In genomic region chr10:127755770-127756468, GRCm38 (mm10) we compare ENCODE assay signal across 10 mouse cellular contexts. TPM values are rescaled to one million over a fixed set of nuclear protein-coding genes. Genes with fewer than 3 reads are reported as not detected.
A peak's percentile ranks its signal among the peaks of the same experiment; 100 is the strongest.
DNase-seq lines count a peak whose midpoint lies in the region; ATAC-seq lines count a peak whose summit lies in the region.
"Had no signal": no experiment of that assay in that cellular context is flagged by ENCODE, and none has a peak within 500 bp of the region (broad histone marks: within the 10 kb centered on the region; RNA-seq: fewer than 3 reads in every experiment).

No protein-coding gene starts in this region.

- ATAC-seq in heart, embryonic 16.5 days (replicated peaks; ENCODE audit: extremely low read depth, insufficient read depth, low FRiP score), result peak; percentile 64
- no peak for ATAC-seq in midbrain, embryonic 11.5 days (ENCODE audit: low FRiP score)
- no peak for ATAC-seq in CD4-positive, CD25-positive, alpha-beta regulatory T cell, adult 4 months

- peak overlapping the region; percentile 57 for H3K4me2 ChIP-seq in heart, embryonic 16.5 days (ENCODE audit: low read depth, low read length)
- peak overlapping the region; percentile 19; the same call in 1 of the 2 replicates for H3K4me2 ChIP-seq in midbrain, embryonic 11.5 days

- H3K36me3 ChIP-seq in heart, embryonic 16.5 days (ENCODE audit: control insufficient read depth, insufficient read depth), result no peaks in the 10 kb centered on the region
- no peaks in the 10 kb centered on the region for H3K36me3 ChIP-seq in limb, embryonic 10.5 days
- H3K36me3 ChIP-seq in midbrain, embryonic 11.5 days (ENCODE audit: control insufficient read depth, insufficient read depth, low read length), result no peaks in the 10 kb centered on the region
- H3K36me3 ChIP-seq: G1E had no signal

- H3K4me3 ChIP-seq in heart, embryonic 16.5 days (ENCODE audit: low read length), result peak overlapping the region; percentile 34
- H3K4me3 ChIP-seq in limb, embryonic 10.5 days, result peak overlapping the region; percentile 23; the same call in 1 of the 2 replicates
- H3K4me3 ChIP-seq in midbrain, embryonic 11.5 days (ENCODE audit: low read depth, low read length), result no peak overlapping the region

- no peaks in the 10 kb centered on the region for H3K9me3 ChIP-seq in heart, embryonic 16.5 days (replicated peaks; ENCODE audit: control insufficient read depth, low read length)
- H3K9me3 ChIP-seq in limb, embryonic 10.5 days (replicated peaks), result no peaks in the 10 kb centered on the region
- no peaks in the 10 kb centered on the region for H3K9me3 ChIP-seq in midbrain, embryonic 11.5 days (ENCODE audit: control insufficient read depth, low read length)
- H3K9me3 ChIP-seq: G1E had no signal

- peak overlapping the region; percentile 42 for H3K9ac ChIP-seq in heart, embryonic 16.5 days (ENCODE audit: low read length)
- no peak overlapping the region for H3K9ac ChIP-seq in midbrain, embryonic 11.5 days (ENCODE audit: low read length)

- H3K27me3 ChIP-seq in heart, embryonic 16.5 days (ENCODE audit: control insufficient read depth, insufficient read depth, low read length), result no peaks in the 10 kb centered on the region
- H3K27me3 ChIP-seq in limb, embryonic 10.5 days (ENCODE audit: low read depth, poor library complexity, severe bottlenecking), result no peaks in the 10 kb centered on the region
- no peaks in the 10 kb centered on the region for H3K27me3 ChIP-seq in midbrain, embryonic 11.5 days (ENCODE audit: control insufficient read depth, insufficient read depth, low read length)

- 22% methylated on average over 17 of the region's 18 CpGs for WGBS in heart, embryonic 16.5 days
- 43% methylated on average over 18 of the region's 18 CpGs for WGBS in limb, embryonic 10.5 days
- WGBS in midbrain, embryonic 11.5 days, result 58% methylated on average over 17 of the region's 18 CpGs

- peak; percentile 8 for DNase-seq in kidney, adult 11 months
- no peak for DNase-seq in kidney, adult 9 months
- DNase-seq in limb, embryonic 10.5 days (ENCODE audit: low spot score), result no peak
- DNase-seq in midbrain, embryonic 11.5 days (ENCODE audit: low spot score, missing footprints), result no peak
- no peak for DNase-seq in layer of hippocampus, postnatal 25 days (ENCODE audit: extremely low spot score in 1 of 2, low spot score in 1 of 2)
- DNase-seq in thymus, postnatal 36 days, result no peak

- H3K4me1 ChIP-seq in heart, embryonic 16.5 days (ENCODE audit: control insufficient read depth, insufficient read depth, low read length), result peaks cover 2% of the 10 kb centered on the region; the same call in 1 of the 2 replicates
- 0 out of 2 replicates have a peak, but pooled peaks cover 5% of the 10 kb centered on the region for H3K4me1 ChIP-seq in limb, embryonic 10.5 days
- no peaks in the 10 kb centered on the region for H3K4me1 ChIP-seq in midbrain, embryonic 11.5 days (ENCODE audit: control insufficient read depth, insufficient read depth, low read length)

- H3K27ac ChIP-seq in heart, embryonic 16.5 days (ENCODE audit: low read length), result peak overlapping the region; percentile 81
- H3K27ac ChIP-seq in limb, embryonic 10.5 days, result no peak overlapping the region
- no peak overlapping the region for H3K27ac ChIP-seq in midbrain, embryonic 11.5 days (ENCODE audit: low read depth, low read length)

RNA-seq across cellular contexts. Expression of gene Rdh1, which starts 3.6 kb away (rescaled TPM):
- polyA plus RNA-seq in heart, embryonic 16.5 days (2015; fragmentation: Nextera tagmentation; extraction: Ambion mirVana), result not detected in 2 replicates
- polyA plus RNA-seq in limb, embryonic 10.5 days (2016; fragmentation: Nextera tagmentation; extraction: Ambion mirVana), result not detected in 2 replicates
- not detected in 2 replicates for polyA plus RNA-seq in midbrain, embryonic 11.5 days (2014; fragmentation: Nextera tagmentation; extraction: Ambion mirVana)
- polyA plus RNA-seq in CD4-positive, CD25-positive, alpha-beta regulatory T cell, adult 4 months (2017; shearing (Covaris generic)), result under 1 TPM in 1 of 2 experiments, not detected in 1; 0.27 TPM
- total RNA-seq in layer of hippocampus, postnatal 25 days (2021), result under 1 TPM; 0.12 to 0.14 TPM
- polyA plus RNA-seq: G1E had no signal

RNA-seq across cellular contexts. Expression of gene Rdh16f1, which starts 3.7 kb away (rescaled TPM):
- not detected in 2 replicates for polyA plus RNA-seq in heart, embryonic 16.5 days (2015; fragmentation: Nextera tagmentation; extraction: Ambion mirVana)
- not detected in 2 replicates for polyA plus RNA-seq in limb, embryonic 10.5 days (2016; fragmentation: Nextera tagmentation; extraction: Ambion mirVana)
- not detected in 2 replicates for polyA plus RNA-seq in midbrain, embryonic 11.5 days (2014; fragmentation: Nextera tagmentation; extraction: Ambion mirVana)
- polyA plus RNA-seq in CD4-positive, CD25-positive, alpha-beta regulatory T cell, adult 4 months (2017; shearing (Covaris generic)), result under 1 TPM in 1 of 2 experiments, not detected in 1; 0.40 TPM
- under 1 TPM in 1 of 2 experiments, not detected in 1; 0.42 TPM for total RNA-seq in layer of hippocampus, postnatal 25 days (2021)
- total RNA-seq: G1E; gastrocnemius, postnatal 36 days had no signal
- polyA plus RNA-seq: G1E had no signal

RNA-seq across cellular contexts. Expression of gene Gpr182, which starts 4.4 kb away (rescaled TPM):
- polyA plus RNA-seq in heart, embryonic 16.5 days (2015; fragmentation: Nextera tagmentation; extraction: Ambion mirVana), result 16.1 and 19.0 TPM in 2 replicates
- 0.50 and 0.51 TPM in 2 replicates for polyA plus RNA-seq in limb, embryonic 10.5 days (2016; fragmentation: Nextera tagmentation; extraction: Ambion mirVana)
- 0.21 and 0.30 TPM in 2 replicates for polyA plus RNA-seq in midbrain, embryonic 11.5 days (2014; fragmentation: Nextera tagmentation; extraction: Ambion mirVana)
- polyA plus RNA-seq in CD4-positive, CD25-positive, alpha-beta regulatory T cell, adult 4 months (2017; shearing (Covaris generic)), result under 1 TPM in 1 of 2 experiments, not detected in 1; 0.29 TPM
- 1 to 10 TPM in 1 of 2 experiments, under 1 TPM in 1; 0.74 to 1.4 TPM for total RNA-seq in layer of hippocampus, postnatal 25 days (2021)
- total RNA-seq: G1E had no signal
- polyA plus RNA-seq: G1E had no signal

RNA-seq across cellular contexts. Expression of gene Zbtb39, which starts 16.6 kb away (rescaled TPM):
- polyA plus RNA-seq in heart, embryonic 16.5 days (2015; fragmentation: Nextera tagmentation; extraction: Ambion mirVana), result 1.4 and 1.6 TPM in 2 replicates
- 5.1 and 5.5 TPM in 2 replicates for polyA plus RNA-seq in limb, embryonic 10.5 days (2016; fragmentation: Nextera tagmentation; extraction: Ambion mirVana)
- 7.5 and 7.6 TPM in 2 replicates for polyA plus RNA-seq in midbrain, embryonic 11.5 days (2014; fragmentation: Nextera tagmentation; extraction: Ambion mirVana)
- under 1 TPM; 0.57 to 0.81 TPM for polyA plus RNA-seq in CD4-positive, CD25-positive, alpha-beta regulatory T cell, adult 4 months (2017; shearing (Covaris generic))
- 10 to 100 TPM in 1 of 2 experiments, 1 to 10 TPM in 1; 9.9 to 10.1 TPM for total RNA-seq in layer of hippocampus, postnatal 25 days (2021)

RNA-seq across cellular contexts. Expression of gene Rdh9, which starts 20.3 kb away (rescaled TPM):
- polyA plus RNA-seq in heart, embryonic 16.5 days (2015; fragmentation: Nextera tagmentation; extraction: Ambion mirVana), result 0.09 and 0.24 TPM in 2 replicates
- polyA plus RNA-seq in limb, embryonic 10.5 days (2016; fragmentation: Nextera tagmentation; extraction: Ambion mirVana), result 0.06 and 0.13 TPM in 2 replicates
- 0.10 and 0.15 TPM in 2 replicates for polyA plus RNA-seq in midbrain, embryonic 11.5 days (2014; fragmentation: Nextera tagmentation; extraction: Ambion mirVana)
- 1 to 10 TPM in 1 of 2 experiments, not detected in 1; 1.5 TPM for polyA plus RNA-seq in CD4-positive, CD25-positive, alpha-beta regulatory T cell, adult 4 months (2017; shearing (Covaris generic))
- under 1 TPM in 1 of 2 experiments, not detected in 1; 0.47 TPM for total RNA-seq in layer of hippocampus, postnatal 25 days (2021)
- polyA plus RNA-seq: G1E had no signal

Comparison
In these comparisons a context has a peak if more than half of its experiments do, and no peak if none do; other contexts are left out.
1. RNA of gene Gpr182, which starts 4.4 kb away (polyA plus RNA-seq): 16.1 to 19.0 TPM in heart, embryonic 16.5 days; 0.50 to 0.51 TPM in limb, embryonic 10.5 days, 0.21 to 0.30 TPM in midbrain, embryonic 11.5 days and 0.29 TPM in CD4-positive, CD25-positive, alpha-beta regulatory T cell, adult 4 months; every median in the first group is over 10 times any median in the second.